Mouse (Mus musculus) testis, adult 2 months (tissue): ENCODE measurements at regions not wholly inside any gene's neighbourhood (a gene's known extent, or its start where the extent isn't known, plus 50 kb on each side); places are given as distances from the start of the nearest gene placed in this dataset.

Experiments
- H3K27ac ChIP-seq: fragments of 200-500 bp; 2 replicates; pipeline ENCODE4 v1.5.1; 2012; ENCODE audit warnings: low read depth, low read length; ENCODE audit not compliant: control insufficient read depth, insufficient read depth
- H3K27me3 ChIP-seq: fragments of 200-500 bp; 2 replicates; pipeline ENCODE4 v1.6.1; 2012; ENCODE audit warnings: mild to moderate bottlenecking, low read length, moderate library complexity; ENCODE audit not compliant: control insufficient read depth, insufficient read depth
- H3K36me3 ChIP-seq: fragments of 200-500 bp; 2 replicates; pipeline ENCODE4 v1.6.1; 2012; ENCODE audit warnings: mild to moderate bottlenecking, low read length; ENCODE audit not compliant: control insufficient read depth, insufficient read depth
- H3K4me1 ChIP-seq: fragments of 200-500 bp; 2 replicates; pipeline ENCODE4 v1.6.1; 2012; ENCODE audit warnings: low read length; ENCODE audit not compliant: control insufficient read depth, insufficient read depth
- H3K4me3 ChIP-seq: fragments of 200-500 bp; 2 replicates; pipeline ENCODE4 v1.5.1; 2012; ENCODE audit warnings: low read depth, mild to moderate bottlenecking, low read length, moderate library complexity, mixed read lengths; ENCODE audit not compliant: control insufficient read depth
- CTCF ChIP-seq: fragments of 200-500 bp; IDR thresholded peaks from 2 replicates; pipeline ENCODE4 v1.5.1; 2012; ENCODE audit warnings: low read depth, mild to moderate bottlenecking, inconsistent platforms, low read length, moderate library complexity; ENCODE audit not compliant: control insufficient read depth, insufficient read depth, insufficient replicate concordance
- POLR2A ChIP-seq: fragments of 200-500 bp; IDR thresholded peaks from 2 replicates; pipeline ENCODE4 v1.6.1; 2012; ENCODE audit warnings: low read depth, mild to moderate bottlenecking, inconsistent platforms, low read length, moderate library complexity; ENCODE audit not compliant: control insufficient read depth

DNA sequence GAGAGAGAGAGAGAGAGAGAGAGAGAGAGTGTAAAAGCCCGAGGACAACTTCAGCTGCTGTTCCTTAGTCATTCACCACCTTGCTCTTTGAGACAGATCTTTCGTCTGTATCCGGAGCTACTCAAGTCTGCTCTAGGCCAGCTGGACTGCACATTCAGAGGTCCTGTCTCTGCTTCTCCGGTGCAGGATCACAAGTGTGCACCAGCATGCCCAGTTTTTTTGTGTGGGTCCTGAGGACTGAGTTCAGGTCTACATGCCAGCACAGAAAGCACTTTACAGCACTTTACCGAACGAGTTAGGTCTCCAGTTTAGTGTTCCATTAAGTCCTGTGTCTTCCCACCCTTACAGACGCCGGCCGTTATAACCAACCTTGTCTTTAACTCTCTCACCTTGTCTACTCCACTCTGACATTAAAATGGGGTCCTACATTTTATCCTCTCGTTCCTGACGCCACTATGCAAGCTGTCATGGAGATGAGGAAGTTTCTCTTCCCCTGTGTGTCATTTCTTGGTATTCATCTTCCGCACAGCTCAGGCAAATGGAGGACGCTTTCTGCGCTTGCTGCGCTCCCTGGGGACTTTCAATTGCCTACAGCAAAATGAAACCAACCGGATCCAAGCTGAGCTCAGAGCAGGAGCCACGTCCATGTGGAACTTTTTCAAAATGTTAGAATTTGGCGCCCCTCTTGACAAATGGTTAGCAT lies 249.5 kb downstream of the Ankrd50 start:
- no peak for TF ChIP-seq POLR2A
- TF ChIP-seq CTCF: no peak
- no peaks in the 10 kb centered on the region; the same call in none of the 2 replicates for H3K4me1 ChIP-seq
- no peaks in the 10 kb centered on the region for H3K27me3 ChIP-seq
- peak overlapping the region; percentile 30 for H3K4me3 ChIP-seq
- peak overlapping the region; percentile 43 for H3K27ac ChIP-seq
- H3K36me3 ChIP-seq: no peaks in the 10 kb centered on the region

DNA sequence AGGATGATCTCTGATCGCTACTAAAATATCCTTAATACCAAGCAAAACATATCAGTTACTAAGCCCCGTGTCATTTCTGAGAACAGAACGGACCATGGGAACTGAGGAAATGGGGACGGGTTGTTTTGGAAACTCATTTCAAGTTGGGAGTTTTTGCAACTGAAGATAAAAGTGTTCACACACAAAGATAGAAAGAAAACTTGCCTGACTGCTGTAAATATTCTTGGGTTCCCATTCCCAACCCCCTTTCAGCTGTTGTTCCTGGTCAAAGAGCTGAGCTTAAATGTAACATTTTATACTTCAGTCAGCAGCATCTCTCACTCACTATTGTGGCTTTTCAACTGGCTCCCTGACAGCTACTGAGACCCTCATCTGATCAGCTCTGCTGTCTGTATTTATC lies 250.1 kb downstream of the Ankrd50 start:
- Histone ChIP-seq H3K4me3 (no peak overlapping the region), H3K4me1 (no peaks in the 10 kb centered on the region; the same call in none of the 2 replicates), H3K27ac (no peak overlapping the region), H3K27me3 (no peaks in the 10 kb centered on the region), H3K36me3 (no peaks in the 10 kb centered on the region)
- TF ChIP-seq CTCF: no peak
- no peak for TF ChIP-seq POLR2A

DNA sequence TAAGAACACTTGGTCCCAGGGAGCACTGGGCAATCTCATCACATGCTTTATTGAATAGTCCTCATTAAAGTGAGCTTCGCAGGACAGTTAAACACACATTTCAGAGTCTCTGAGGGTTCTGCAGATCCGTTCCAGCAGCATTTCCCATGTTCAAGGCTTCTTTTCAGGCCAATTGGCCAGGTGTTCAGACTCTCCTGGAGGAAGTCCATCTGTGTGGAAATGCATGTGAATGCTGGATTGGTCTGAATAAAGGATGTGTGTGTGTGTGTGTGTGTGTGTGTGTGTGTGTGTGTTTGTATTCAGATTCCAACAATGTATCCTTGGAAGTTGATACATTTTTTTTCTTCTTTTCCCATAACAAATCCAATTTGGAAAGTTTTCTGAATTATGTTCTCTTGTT lies 250.6 kb downstream of the Ankrd50 start:
- no peak for TF ChIP-seq POLR2A
- TF ChIP-seq CTCF: no peak
- Histone ChIP-seq H3K27ac (no peak overlapping the region), H3K4me1 (no peaks in the 10 kb centered on the region; the same call in none of the 2 replicates), H3K36me3 (no peaks in the 10 kb centered on the region), H3K27me3 (no peaks in the 10 kb centered on the region), H3K4me3 (no peak overlapping the region)

DNA sequence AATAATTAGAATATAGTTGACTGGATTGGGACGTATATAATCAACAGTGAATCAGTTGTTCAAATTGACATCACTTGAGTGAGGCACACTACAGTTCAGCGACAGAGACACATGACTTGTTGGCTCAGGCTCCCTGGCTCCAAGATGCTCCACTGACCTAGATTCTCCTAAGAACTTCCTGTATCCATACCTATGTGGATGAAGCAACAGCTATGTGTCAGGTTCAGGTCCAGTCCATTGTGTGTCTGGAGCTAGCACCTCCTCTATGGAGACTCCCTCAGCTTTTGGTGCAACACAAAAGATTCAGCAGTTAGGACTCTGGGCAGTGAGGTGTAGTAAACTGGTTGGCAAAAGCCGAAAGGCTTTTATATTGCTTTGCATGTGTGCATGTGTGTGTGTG lies 251.6 kb downstream of the Ankrd50 start:
- Histone ChIP-seq H3K4me3 (no peak overlapping the region), H3K4me1 (peaks cover 2% of the 10 kb centered on the region), H3K27ac (no peak overlapping the region), H3K36me3 (no peaks in the 10 kb centered on the region), H3K27me3 (no peaks in the 10 kb centered on the region)
- TF ChIP-seq CTCF (no peak), POLR2A (no peak)

DNA sequence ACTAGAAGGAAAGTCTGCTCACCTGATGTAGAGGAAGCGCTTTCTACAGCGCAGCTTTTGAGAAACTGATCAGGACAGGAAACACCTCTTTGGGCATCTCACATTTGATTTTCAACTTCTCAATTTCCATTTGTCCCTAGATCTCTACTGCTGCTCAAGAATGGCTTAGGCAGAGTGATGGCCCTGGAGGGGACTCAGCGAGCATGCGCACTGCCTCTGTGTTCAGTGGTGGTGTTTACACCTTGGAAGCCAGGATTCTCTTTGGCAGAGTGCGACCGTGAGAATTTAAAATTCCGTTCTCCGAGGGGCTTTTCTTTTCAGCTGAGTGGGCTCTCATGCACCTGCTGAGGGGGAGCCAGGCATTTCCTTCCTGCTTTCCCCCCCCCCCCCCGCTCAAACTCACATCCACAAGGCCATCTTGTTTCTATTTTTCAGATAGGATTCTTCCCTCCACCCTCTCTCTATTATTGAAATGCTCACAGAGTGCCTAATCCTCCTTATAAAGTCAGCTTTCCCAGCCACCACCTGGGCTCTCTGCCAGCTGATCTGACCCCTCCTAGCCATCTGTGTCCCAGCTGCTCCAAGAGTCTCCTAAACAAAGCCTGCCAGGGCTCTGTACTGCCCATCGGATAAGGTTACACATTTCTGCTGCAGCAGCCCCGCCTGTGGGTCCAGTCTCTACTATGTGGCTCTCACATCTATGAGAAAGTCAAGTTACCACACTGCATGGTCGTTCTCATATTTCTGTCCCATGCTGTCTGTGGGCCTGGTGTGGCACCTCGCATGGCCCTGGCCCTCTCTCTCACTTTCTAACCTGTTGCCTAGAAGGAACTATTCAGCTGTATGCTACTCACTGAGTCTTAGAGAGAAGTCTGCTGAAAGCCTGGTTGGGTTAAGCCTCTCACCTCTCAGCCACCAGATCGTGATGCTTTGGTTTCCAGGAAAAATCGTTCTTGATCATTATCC lies 252.2 kb downstream of the Ankrd50 start:
- H3K4me3 ChIP-seq: no peak overlapping the region
- H3K27ac ChIP-seq: peak overlapping the region; percentile 40; the same call in 1 of the 2 replicates
- H3K36me3 ChIP-seq: no peaks in the 10 kb centered on the region
- H3K4me1 ChIP-seq: peaks cover 3% of the 10 kb centered on the region
- no peaks in the 10 kb centered on the region for H3K27me3 ChIP-seq
- TF ChIP-seq CTCF (no peak), POLR2A (no peak)

DNA sequence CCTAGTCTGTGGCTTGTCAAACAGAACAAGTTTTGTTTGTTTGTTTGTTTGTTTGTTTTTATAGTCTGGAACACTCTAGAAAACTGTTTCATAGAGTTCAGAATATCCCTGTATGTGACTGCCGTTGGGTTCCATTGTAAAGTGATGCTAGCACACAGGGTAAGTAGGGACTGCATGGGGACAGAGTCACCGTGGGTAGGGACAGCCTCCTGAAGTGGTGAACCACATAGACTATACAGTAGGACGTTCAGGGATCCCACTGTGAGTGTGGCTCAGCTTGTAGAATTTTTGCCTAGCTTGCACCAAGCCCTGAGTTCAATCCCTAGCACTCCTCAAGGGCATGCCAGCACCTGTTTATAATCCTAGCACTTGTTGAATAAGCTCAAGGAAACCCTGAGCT lies 253.1 kb downstream of the Ankrd50 start:
- H3K4me3 ChIP-seq: no peak overlapping the region
- no peaks in the 10 kb centered on the region for H3K36me3 ChIP-seq
- H3K27me3 ChIP-seq: no peaks in the 10 kb centered on the region
- no peak for TF ChIP-seq POLR2A
- no peak for TF ChIP-seq CTCF
- H3K27ac ChIP-seq: no peak overlapping the region
- H3K4me1 ChIP-seq: peaks cover 3% of the 10 kb centered on the region

DNA sequence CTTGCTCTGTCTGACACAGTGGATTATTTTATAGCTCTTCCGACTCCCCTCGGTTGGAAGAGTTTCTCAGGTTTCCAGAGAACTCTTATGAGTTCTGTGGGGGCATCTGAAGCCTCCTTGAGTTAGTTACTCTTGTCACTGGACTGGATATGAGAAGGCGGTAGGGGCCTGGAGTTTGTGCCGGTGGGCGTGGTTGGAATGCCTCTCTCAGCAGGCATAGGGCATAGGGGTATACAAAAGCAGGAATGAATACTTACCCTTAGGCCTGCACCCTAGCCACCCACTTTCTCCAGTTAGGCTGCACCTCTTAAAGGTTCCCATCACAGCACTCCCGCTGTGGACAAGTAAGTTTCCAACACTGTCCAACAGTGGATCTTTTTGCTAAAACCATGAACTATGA lies 253.8 kb downstream of the Ankrd50 start:
- Histone ChIP-seq H3K27ac (no peak overlapping the region), H3K36me3 (no peaks in the 10 kb centered on the region), H3K27me3 (no peaks in the 10 kb centered on the region), H3K4me3 (no peak overlapping the region), H3K4me1 (peaks cover 3% of the 10 kb centered on the region)
- no peak for TF ChIP-seq CTCF
- TF ChIP-seq POLR2A: no peak
